Mouse (Mus musculus) T-cell, adult 2 months (primary cell): ENCODE results near the gene Pitpnb.
A peak's percentile ranks its signal among the peaks of the same experiment; 100 is the strongest.

Source experiments
- DNase-seq: peaks from one replicate; pipeline ENCODE4 v3.0.0; 2022; ENCODE audit warnings: low spot score

Gene Pitpnb

GRCm38 (mm10) chr5:111330417-111331098 is at the start of gene Pitpnb:
Gene Pitpnb (plus strand): TSS chr5:111330763.
- DNase-seq: peak; percentile 99

GRCm38 (mm10) chr5:111284420-111285175 is 46.0 kb upstream of the Pitpnb start:
- DNase-seq: no peak

GRCm38 (mm10) chr5:111287571-111287970 is 43.0 kb upstream of the Pitpnb start:
- DNase-seq: no peak

GRCm38 (mm10) chr5:111288486-111288885 is 42.1 kb upstream of the Pitpnb start:
- no peak for DNase-seq

- DNase-seq: no peak
These were observed 40.5 kb upstream of the Pitpnb start for GRCm38 (mm10) chr5:111290071-111290470.

- DNase-seq: no peak
These were observed 38.9 kb upstream of the Pitpnb start for GRCm38 (mm10) chr5:111291639-111292038.

GRCm38 (mm10) chr5:111297801-111298200 is 32.8 kb upstream of the Pitpnb start:
- DNase-seq: no peak

- no peak for DNase-seq
These were observed 31.9 kb upstream of the Pitpnb start for GRCm38 (mm10) chr5:111298706-111299105.

GRCm38 (mm10) chr5:111300776-111301175 is 29.8 kb upstream of the Pitpnb start:
- DNase-seq: no peak

- no peak for DNase-seq
These were observed 28.8 kb upstream of the Pitpnb start for GRCm38 (mm10) chr5:111301736-111302135.

GRCm38 (mm10) chr5:111304730-111305129 is 25.8 kb upstream of the Pitpnb start:
- DNase-seq: no peak

- no peak for DNase-seq
These were observed 20.4 kb upstream of the Pitpnb start for GRCm38 (mm10) chr5:111310185-111310584.

- DNase-seq: no peak
These were observed 16.7 kb upstream of the Pitpnb start for GRCm38 (mm10) chr5:111313833-111314232.

- DNase-seq: no peak
These were observed 15.5 kb upstream of the Pitpnb start for GRCm38 (mm10) chr5:111315061-111315460.

GRCm38 (mm10) chr5:111317526-111317925 is 13.0 kb upstream of the Pitpnb start:
- no peak for DNase-seq

- no peak for DNase-seq
These were observed 11.6 kb upstream of the Pitpnb start for GRCm38 (mm10) chr5:111318946-111319345.

GRCm38 (mm10) chr5:111325813-111326212 is 4.8 kb upstream of the Pitpnb start:
- DNase-seq: no peak

GRCm38 (mm10) chr5:111327420-111327819 is 3.1 kb upstream of the Pitpnb start:
- no peak for DNase-seq

- peak; percentile 1 for DNase-seq
These were observed 664 bp upstream of the Pitpnb start for GRCm38 (mm10) chr5:111329782-111330416.

- DNase-seq: peak; percentile 17
These were observed 504 bp downstream of the Pitpnb start for GRCm38 (mm10) chr5:111331099-111331435.

- DNase-seq: no peak
These were observed 5.6 kb downstream of the Pitpnb start for GRCm38 (mm10) chr5:111335939-111336691.

- DNase-seq: peak; percentile 19
These were observed 11.0 kb downstream of the Pitpnb start for GRCm38 (mm10) chr5:111341609-111342008.
